Mouse (Mus musculus): ENCODE measurements around the gene Hist1h2af.
"Not testable (repeated sequence)": the region's sequence is repeated elsewhere in the genome, so short reads cannot be mapped to it uniquely, and the experiment has no call there.

The Hist1h2af gene

GRCm38 (mm10) chr13:23555839-23556416 is 22.2 kb downstream of the Hist1h2af start:
- DNase-seq (ENCODE audit: low spot score) = no peak

DNA sequence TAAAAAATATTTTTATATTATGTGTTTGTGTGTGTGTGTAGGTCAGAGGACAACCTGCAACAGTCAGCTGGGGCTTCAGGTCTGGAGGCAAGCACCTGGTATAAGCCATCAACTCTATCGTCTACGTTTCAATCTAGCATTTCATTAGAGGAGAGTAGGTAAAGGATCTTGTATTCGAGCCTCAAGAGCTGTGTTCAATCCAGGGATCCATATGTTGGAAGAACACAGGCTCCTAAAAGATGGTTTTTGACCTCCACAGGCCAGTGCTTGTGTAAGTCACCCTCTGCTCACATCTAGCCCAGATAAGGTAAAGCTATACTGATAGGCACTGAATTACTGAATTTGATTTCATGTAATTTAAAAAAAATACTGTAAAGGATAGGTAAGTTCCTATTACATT is 23.2 kb downstream of the Hist1h2af start:
- no peak for DNase-seq (ENCODE audit: low spot score)

DNA sequence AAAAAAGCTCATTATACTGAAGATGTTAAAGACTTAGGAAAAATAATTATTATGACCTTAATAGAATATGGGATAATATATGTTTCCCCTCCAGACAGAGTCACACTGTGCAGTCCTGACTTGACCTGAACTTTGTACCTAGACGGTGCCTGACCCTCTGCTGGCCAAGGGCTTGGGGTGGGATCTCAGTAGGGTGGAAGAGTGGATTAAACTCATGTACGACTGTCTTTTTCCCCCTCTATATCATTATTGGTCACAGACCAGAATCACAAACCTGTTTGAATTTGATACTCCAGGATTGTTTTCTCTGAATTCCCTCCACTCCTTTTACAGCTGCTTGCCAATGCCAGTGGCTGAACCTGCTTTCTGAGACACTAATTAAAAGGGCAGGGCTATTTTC is 27.0 kb downstream of the Hist1h2af start:
- not testable (repeated sequence) for DNase-seq (ENCODE audit: low spot score)

GRCm38 (mm10) chr13:23561531-23561882 is 27.8 kb downstream of the Hist1h2af start:
- DNase-seq (ENCODE audit: low spot score) = not testable (repeated sequence)

DNA sequence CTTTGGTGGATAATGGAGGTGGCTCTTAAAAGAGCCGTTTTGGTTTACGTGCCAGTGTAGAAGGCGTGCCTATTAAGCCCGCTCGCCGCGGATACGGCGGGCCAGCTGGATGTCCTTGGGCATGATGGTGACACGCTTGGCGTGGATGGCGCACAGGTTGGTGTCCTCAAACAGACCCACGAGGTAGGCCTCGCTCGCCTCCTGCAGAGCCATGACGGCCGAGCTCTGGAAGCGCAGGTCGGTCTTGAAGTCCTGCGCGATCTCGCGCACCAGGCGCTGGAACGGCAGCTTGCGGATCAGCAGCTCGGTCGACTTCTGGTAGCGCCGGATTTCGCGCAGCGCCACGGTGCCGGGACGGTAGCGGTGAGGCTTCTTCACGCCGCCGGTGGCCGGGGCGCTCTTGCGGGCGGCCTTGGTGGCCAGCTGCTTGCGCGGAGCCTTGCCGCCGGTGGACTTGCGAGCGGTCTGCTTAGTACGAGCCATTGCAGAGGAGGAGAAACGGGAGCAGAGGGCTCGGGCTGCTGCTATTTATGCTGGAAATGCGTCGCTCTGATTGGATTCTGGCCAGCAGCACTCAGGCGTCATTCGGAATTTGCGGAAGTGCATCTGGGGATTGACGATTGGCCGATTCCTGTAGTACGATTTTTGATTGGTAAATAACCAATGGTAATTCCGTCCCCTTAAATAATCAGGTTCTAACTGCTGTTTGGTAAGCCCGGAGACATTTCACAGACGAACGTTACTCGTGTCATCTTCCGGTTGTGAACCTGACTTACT is 28.4 kb downstream of the Hist1h2af start, which contains the start of gene Hist1h3e:
Gene Hist1h3e (minus strand): TSS at position 487 of the 777 bp plus-strand sequence.
- DNase-seq (ENCODE audit: low spot score) = peak; percentile 64

DNA sequence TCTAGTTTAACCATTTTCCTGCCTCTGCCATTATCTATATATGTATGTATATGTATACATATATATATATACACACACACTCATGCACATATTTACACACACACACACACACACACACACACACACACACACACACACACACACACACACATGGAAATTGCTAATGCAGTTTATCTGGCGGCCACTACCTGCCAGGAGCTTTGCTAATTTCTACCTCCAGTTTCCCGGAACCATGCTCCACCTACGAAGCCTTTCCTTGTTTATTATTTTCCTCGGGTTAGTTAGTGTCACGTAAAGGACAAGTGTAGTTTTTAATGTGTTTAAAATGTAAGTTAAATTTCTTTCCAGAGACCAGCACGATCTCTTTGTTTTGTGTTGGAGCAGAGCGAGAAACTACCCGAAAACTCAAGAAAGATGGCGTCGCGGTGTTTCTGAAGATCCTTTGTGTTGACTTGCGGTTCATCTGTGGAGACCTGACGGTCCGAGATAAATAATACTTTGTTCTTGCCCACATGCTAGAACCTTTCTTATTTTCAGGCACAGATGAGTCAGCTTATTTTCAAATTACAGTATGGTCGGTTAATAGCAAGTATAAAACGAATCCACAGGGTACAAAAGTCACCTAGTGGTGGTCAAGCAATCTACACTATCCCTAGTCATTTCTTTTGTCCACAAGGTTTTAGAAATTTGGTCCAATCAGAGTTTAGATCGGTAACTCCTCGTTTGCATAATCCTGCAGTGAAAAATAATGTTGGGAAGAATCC is 29.2 kb downstream of the Hist1h2af start:
- no peak for DNase-seq (ENCODE audit: low spot score)

DNA sequence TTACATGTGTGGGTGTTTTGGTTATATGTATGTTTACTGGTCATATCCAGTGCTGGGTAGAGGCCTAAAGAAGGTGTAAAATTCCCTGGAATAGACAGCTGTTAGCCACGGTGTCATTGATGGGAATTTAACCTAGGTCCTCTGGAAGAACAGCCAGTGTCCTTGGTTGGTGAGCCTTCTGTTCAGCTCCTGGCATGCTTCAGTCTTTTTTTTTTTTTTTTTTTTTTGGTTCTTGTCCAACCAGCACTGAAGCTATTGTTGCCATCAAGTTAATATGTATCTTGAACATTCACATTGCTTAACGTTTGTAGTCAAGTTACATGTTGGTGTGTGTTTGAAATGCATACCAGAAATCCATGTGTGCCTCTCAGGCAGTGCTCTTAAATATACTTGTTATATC is 30.8 kb downstream of the Hist1h2af start:
- no peak for DNase-seq (ENCODE audit: low spot score)

GRCm38 (mm10) chr13:23570261-23571021 is 36.7 kb downstream of the Hist1h2af start:
- not testable (repeated sequence) for DNase-seq (ENCODE audit: low spot score)

DNA sequence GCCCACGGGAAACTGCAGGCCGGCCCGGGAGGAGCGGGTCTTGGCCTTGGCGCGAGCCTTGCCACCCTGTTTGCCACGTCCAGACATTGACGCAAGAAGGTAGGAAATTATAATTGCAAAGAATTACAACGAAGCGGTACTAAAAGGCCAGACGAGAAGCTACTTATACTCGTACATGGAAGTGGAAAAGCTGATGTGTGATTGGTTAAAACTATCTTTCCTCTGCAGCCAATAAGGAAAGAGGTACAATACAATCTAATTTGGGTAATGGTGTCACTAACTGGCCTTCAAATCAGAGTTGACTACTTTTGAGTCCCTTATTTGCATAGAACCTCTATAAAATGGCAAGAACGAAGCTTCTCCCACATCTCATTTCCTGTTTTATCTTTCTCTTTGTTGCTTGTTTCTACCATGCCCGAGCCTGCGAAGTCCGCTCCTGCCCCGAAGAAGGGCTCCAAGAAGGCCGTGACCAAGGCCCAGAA is 37.4 kb downstream of the Hist1h2af start, which contains the start of the genes Hist1h2ae and Hist1h2bg:
Gene Hist1h2ae (minus strand): TSS at position 199 of the 482 bp plus-strand sequence.
Gene Hist1h2bg (plus strand): TSS at position 375 of the 482 bp plus-strand sequence.
- DNase-seq (ENCODE audit: low spot score) = no peak

DNA sequence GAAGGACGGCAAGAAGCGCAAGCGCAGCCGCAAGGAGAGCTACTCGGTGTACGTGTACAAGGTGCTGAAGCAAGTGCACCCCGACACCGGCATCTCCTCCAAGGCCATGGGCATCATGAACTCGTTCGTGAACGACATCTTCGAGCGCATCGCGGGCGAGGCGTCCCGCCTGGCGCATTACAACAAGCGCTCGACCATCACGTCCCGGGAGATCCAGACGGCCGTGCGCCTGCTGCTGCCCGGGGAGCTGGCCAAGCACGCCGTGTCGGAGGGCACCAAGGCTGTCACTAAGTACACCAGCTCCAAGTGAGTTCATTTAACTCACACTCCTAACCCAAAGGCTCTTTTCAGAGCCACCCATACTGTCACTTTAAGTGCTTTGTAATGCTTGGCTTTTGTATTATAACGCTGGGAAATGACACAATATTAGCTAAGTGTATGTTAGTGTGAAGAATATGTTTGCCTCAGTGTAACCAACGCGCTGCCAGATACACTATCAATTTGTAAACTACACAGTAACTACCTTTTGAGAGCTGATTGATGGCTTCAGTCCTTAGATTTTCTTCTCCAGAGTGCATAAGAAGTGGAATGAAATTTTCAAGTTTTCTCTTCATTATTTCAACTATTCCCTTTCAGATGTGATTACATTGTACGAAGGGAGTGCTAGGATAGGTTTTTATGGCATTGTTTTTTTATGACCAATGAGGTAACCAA is 38.0 kb downstream of the Hist1h2af start:
- DNase-seq (ENCODE audit: low spot score) = not testable (repeated sequence)

DNA sequence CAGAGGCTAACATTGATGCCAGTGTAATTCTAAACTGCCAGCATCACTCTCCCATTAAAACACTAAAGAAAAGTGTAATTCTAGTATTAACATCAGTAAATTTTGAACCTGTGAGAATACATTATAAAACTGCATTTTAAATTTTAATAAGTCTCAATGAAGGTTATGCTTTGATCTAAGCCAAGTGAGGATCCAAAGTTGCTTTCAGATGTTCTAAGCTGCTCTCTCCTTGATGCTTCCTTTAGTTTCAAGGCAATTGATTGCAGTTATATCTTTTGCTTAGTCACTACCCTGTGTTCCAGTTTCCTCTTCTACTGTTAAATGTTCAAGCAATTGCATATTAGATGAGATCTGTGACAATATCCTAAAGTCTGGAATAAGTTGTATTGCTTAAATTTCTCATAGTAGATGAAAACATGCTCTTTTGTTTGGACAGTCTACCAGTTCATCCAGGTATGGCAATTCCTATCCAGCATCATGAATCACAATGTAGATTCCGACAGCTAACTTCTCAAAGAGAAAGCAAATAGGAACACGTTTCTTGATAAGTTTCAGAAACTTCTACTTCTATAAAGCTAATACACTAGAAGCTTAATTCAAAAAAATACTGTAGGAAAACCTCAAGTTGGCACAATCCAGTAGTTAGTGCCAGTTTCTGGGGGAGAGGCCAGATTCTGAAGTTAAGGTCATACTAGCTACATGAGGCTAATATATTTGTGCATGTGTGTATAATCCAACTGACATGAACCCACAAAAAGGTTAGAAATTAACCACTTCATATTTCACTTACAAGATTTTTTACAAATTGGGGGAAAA is 38.7 kb downstream of the Hist1h2af start:
- no peak for DNase-seq (ENCODE audit: low spot score)

GRCm38 (mm10) chr13:23573034-23573897 is 39.6 kb downstream of the Hist1h2af start:
- DNase-seq (ENCODE audit: low spot score) = not testable (repeated sequence)

GRCm38 (mm10) chr13:23573898-23574524 is 40.3 kb downstream of the Hist1h2af start, which contains the start of the genes Hist1h2bf and Hist1h2ad:
TSS of gene Hist1h2bf (minus strand) at chr13:23574196.
TSS of gene Hist1h2ad (plus strand) at chr13:23574381.
- peak; percentile 48 for DNase-seq (ENCODE audit: low spot score)

DNA sequence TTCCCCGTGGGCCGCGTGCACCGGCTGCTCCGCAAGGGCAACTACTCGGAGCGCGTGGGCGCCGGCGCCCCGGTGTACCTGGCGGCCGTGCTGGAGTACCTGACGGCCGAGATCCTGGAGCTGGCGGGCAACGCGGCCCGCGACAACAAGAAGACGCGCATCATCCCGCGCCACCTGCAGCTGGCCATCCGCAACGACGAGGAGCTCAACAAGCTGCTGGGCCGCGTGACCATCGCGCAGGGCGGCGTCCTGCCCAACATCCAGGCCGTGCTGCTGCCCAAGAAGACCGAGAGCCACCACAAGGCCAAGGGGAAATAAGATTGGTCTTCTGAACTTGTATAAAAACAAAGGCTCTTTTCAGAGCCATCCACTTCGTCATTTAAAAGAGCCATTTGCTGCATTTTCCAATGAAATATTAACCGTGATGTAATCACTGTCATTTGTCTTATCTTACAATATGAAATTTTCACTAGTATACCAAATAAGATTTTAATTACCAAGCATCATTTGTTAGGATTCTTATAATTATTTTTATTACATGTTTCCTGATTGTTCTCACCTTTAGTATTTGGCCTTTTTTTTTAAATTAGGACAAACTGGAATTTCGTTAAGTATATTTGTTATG is 41.0 kb downstream of the Hist1h2af start:
- DNase-seq (ENCODE audit: low spot score) = not testable (repeated sequence)

DNA sequence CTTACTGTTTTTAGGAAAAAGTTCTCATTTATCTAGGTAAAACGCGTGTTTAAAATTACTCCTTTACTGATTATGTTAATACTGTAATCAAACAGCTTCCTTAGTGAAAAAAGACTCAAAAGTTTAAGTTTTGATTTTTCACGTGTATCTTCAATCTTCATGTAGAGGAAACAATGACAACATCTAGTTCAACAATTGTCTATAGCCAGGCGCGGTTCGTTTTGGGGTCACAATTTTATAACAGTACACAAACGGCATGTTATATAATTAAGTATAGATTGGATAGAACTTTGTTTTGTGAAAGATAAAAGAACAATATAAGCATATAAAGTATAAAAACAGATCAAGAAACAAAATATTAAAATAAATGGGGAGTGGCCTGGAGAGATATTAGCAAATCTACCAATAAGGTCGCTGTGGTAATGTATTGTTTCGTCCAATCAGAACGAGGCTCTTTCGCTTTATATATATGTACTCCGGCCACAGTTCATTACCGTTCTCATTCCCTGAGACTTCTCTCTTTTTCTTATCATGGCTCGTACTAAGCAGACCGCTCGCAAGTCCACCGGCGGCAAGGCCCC is 41.7 kb downstream of the Hist1h2af start, which contains the start of gene Hist1h3d:
Gene Hist1h3d (plus strand): TSS at position 493 of the 581 bp plus-strand sequence.
- DNase-seq (ENCODE audit: low spot score) = no peak

DNA sequence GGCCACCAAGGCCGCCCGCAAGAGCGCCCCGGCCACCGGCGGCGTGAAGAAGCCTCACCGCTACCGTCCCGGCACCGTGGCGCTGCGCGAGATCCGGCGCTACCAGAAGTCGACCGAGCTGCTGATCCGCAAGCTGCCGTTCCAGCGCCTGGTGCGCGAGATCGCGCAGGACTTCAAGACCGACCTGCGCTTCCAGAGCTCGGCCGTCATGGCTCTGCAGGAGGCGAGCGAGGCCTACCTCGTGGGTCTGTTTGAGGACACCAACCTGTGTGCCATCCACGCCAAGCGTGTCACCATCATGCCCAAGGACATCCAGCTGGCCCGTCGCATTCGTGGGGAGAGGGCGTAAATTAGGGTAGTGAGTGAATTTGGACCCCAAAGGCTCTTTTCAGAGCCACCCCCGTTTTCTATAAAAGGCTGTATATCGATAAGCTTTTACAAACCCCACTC is 42.2 kb downstream of the Hist1h2af start:
- not testable (repeated sequence) for DNase-seq (ENCODE audit: low spot score)

DNA sequence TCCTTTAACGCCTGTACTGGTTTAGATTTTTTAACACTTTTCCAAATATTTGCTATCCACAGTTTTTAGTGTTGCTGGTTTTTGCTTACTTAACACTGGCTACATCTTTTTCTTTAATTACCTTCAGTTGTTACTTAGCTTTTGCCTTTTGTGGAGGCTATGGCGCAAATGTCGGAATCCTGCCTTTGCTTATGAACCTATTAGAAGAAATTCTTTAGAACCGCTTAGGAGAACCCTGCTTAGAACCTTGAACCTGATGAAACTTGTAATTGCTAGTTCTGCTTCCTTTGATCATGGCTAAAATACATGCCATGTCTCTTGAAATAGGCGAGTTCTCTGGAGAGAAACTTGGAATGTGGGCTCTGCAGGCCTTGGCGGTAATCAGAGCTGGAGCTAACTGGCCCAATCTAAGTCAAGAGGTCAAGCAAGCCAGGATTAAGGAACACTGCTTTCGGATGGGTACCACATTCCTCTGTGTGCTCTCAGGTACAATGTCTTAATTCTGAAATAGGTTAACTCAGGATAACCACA is 42.7 kb downstream of the Hist1h2af start:
- no peak for DNase-seq (ENCODE audit: low spot score)
